Mouse (Mus musculus) naive thymus-derived CD4-positive, alpha-beta T cell, adult 2 months (primary cell): ENCODE results near the gene Spon1.

Experiments used
- DNase-seq: peaks from one replicate; pipeline ENCODE4 v3.0.0-alpha.2; 2011; ENCODE audit warnings: low read depth

Gene Spon1

DNA sequence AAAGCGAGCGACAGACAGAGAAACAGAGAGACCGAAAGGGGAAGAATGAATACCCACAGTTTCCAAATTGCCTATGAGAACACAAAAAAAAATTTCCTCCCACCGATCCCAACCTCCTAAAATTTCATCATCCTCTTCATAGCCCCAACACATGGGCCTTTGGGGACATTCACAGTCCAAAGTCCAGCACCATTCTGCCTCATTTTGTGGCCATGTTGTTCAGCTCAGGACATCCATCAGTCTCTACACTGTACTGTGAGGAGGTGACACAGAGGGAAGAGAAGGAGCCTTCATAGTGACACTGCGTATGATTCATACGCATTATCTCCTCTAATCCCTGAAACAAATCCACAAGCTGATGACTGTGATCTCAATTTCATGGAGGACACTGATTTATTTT is 12.7 kb downstream of the Spon1 start:
- no peak for DNase-seq

DNA sequence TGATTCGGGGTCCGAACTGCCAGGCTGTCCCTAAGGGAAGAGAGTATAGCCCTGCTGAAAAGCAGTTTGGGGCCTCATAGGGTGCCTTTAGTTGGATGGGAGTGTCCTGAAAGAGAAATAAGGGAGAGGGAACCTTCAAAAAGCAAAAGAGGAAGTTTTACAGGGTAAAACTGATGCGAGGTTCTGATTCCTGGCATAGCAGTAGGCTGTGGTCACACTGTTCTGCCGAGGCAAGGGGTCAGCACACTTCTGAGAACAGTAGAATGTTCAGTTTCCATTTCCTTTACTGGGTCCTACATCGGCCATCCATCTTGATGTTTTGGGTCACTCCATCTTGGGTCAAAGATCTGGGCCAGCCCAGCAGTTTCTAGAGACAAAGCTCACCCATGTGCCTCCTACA is 14.5 kb downstream of the Spon1 start:
- DNase-seq: no peak

DNA sequence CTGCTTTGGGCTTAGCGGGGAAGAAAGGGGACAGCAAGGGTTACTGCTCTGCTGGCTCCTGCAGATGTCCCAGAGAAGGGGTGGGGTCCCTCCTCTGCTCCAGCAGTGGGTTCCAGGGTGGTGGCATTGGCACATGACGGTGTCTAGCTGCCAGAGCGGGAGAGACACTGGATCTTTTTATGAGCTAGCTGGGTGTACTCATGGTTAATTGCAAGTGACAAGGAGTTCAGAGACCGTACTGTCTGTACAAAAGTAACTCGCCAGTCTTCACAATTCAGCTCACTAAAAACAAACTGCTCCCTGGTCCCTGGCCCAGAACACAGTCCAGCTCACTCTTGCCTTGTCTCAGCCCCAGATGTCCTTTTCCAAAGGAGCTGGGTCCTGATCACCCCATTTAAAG is 26.2 kb downstream of the Spon1 start:
- no peak for DNase-seq

DNA sequence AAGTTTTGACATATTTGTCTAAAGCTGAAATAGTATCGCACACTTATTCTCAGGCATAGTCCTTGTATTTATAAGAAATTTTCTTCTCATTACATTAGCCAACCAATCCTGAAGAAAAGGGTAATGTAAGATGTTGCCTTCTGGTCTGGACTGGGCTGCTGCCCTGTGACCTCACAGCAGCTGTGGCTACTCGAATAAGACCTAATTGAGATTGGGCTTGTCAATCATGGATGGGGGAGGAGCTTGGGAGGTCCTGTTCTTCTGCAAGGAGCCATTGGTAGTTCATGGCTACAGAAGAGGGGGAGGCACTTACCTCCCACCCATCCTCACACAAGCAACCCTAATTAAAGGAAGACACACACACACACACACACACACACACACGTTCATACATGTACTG is 27.1 kb downstream of the Spon1 start:
- no peak for DNase-seq

DNA sequence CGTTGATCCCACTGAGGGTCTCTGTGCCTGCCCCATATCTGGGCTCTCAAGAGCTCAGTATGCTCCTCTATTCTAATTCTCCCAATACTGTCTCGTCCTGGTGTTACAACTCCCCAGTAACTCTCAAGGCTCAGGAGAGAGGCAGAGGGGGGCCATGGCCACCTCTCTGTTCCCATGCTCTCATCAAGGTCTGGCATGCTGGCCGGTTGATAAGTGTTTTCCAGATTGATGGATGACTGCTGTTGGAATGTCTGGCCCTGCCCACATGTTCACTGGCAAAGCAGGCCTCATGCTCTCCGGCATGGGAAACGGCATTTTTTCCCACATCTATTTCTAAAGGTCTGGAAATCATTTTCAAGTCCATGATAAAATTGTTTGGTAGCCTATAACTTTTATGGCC is 29.4 kb downstream of the Spon1 start:
- no peak for DNase-seq

DNA sequence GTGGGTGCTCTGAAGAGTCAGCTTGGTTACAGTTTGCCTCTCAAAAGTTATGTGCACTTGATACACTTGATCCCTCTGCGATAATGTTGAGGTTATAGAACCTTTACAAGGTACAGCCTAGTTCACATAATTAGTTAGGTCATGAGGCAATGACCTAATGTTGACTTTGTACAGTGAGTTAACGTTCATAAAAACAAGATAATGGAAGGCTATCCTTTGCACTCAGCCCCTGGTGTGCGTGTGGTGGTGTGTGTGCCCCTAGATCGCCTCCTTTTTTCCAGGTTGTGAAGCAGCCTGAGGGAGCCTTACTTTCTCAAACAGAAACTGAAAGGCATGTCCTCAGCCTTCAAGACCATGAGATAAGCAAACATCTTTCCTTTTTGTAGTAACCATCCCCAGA is 31.3 kb downstream of the Spon1 start:
- DNase-seq: no peak

DNA sequence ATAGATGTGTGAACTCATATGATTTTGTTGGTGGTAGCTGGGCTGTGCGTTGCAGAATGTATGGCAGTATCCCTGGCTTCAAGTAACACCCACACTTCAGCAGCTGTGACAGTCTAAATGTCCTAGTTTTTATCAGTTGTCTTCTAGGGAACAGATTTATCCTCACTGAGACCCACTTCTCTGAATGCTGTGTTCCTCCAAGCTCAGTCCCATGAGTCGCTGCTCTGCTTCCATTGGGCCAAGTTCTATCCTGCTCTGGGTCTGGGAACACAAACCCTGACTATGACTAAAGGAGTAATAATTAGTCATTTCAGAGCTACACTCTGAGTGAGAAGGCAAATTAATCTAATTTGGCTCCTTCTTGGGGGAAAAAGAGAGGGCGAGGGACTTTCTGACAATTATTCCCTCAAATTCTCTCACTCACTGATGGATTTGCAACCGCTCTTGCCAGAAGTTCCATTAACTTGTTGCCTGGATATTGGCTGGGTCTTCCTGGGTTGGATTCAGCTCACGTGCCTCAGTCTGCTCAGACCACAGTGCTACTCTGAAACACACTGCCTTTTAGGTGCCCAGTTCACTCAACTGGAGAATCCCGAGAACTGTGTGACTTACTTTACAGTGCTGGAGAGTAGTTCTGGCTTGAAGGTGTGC is 32.9 kb downstream of the Spon1 start:
- no peak for DNase-seq

DNA sequence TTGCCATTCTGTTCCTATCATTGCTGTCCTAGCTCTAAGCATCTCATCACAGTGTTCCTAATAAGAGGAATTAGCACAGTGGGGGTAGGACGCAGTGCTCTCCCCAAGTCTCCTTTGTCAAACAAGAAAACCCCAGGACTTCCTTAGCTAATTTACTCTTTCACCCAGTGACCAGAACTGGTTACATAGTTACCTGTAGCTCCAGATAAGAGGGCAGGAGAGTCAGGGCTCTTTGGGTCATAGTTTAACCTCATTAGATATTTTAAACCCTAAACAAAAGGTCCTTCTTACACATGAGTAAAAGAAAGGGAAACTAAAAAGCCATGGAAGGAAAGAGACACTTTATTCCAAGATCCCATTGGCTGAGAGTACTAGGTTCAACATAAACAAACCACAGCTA is 44.0 kb downstream of the Spon1 start:
- no peak for DNase-seq

DNA sequence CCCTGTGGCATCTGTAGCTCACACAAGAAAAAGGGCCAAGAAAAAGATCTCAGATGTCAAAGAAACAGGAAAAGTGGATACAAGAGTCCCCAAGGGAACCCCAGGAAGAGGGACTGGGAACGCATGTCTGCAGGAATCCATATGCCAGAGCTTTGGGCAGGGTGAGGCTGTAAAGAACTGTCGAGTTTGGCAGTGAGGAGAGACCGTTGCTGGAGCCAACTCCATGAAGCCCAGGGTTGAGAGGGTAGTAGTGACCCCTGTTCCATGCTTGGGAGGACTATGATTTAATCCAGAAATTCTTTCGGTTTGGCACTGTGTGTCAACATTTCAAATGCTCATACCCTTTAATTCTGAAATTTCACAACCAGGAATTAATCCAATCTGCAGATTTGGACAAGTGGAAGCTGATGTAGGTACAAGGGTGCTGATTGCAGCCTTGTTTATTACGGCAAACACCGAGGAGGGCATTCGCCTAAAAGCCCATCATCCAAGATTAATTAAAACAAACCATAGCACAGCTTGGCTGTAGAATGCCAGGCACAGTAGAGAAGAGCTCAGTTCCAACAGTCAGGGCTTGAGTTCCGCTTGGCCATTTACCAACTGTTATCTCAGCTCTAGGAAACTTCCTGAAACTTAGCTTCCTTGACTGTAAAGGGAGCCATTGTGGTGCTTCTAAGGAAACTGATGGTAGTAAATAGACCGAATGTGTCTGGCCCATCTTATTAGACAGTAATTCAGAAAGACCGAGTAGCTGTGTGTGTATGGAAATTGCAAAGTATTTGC is 45.8 kb downstream of the Spon1 start:
- no peak for DNase-seq

DNA sequence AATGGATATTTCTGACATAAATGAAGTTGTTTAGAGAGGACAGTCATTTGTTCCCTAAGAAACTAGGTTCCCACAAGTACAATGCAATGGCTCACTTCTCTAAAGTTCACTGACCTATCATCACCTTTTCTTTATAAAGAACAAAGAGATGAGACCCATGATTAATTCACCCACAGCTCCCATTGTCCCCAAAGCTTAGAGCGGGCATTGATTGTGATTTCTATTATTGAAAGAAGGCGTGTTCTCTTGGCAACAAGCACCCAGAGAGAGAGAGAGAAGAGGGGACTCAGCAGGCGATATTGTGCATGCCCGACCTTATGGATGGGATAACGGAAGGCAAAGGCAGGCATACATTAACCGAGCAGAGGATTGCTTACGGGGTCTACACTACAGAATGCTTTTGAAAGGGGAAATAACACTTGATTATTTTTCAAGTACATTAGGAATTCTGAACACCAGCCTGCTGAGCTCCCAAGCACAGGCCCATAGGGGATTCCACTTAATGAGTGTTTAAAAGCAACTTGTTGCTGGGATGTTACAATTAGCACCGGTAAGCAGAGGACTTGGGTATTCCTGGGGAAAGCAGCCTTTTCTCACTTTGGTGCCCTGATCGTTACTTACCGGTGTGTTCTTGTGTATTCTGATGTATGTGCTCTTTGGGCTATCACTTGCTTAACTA is 48.4 kb downstream of the Spon1 start:
- no peak for DNase-seq

DNA sequence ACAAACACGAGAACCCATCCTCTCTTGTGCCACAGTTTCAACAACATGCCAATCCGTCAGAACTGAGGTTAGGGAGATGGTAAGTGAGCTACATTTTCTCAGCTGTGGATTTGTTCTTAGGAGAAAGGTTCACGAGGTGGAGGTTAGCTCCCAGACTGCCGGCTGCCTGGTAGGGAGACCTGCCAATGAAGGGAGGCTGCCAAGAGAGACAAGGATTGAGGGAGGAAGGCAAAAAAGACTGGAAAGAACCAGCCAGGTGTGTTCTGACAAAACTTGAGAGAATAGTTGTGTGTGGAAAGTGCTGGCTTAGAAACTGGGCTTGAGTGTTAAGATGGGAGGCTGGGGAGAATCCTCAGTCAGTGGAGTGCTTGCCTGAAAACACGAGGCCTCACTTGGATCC is 49.9 kb downstream of the Spon1 start:
- no peak for DNase-seq

DNA sequence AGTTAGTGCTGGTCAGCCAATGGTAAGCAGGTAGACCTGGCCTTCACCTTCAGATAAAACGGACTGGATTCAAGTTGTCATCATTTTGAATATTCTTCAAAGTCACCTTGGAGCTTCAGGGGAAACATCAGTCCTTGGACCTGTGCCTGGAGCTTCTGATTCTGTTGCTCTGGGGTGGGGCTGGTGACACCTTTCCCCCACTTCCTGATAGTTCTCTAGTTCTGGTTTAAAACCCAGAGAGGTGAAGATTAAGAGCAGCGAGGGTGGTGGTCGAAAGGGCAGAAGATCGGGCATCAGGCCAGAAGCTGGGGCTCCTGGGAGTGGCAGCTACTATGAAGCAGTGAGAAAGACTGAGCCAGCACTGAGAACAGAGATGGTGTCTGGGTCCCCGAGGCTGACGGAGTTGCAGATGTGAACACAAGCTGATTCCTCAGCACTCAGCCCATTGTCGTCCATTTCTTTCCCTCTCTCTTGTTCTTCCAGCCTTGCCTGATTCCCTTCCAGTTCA is 51.1 kb downstream of the Spon1 start:
- no peak for DNase-seq

DNA sequence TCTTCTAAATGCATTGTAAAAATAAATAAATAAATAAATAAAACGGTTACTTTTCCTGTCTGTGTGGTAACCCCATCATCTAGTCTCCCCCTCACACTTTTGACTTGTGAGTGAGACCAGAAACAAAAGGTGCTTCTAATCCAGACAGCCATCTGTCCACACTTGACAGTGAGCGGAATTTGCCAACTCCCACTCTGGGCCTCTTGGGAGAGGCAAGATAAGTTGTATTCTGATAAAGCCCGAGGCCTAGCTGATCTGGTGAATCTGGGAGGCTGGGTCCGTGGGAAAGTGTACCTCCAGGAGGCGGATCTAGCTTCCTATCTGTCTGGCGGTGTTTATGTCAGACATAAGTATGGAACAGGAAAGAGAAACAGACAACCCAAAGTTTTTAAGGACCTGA is 52.3 kb downstream of the Spon1 start:
- DNase-seq: no peak

DNA sequence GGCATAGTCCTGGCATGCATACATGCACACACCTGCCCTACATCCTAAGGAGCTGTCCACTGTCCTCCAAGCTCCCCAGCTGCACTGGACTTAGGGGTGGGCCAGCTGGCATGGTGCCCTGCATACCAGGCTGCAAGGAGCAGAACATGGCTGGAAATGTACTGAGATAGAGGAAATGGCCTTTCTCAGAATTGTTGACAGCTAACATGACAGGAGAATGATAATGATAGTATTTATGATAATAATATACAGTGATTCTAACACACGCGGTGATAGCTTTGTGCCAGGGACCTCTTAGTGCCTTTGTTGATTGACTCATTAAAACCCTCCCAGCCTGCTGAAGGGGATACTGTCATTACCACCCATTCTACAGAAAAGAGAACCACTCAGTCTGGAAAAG is 54.4 kb downstream of the Spon1 start:
- DNase-seq: no peak

DNA sequence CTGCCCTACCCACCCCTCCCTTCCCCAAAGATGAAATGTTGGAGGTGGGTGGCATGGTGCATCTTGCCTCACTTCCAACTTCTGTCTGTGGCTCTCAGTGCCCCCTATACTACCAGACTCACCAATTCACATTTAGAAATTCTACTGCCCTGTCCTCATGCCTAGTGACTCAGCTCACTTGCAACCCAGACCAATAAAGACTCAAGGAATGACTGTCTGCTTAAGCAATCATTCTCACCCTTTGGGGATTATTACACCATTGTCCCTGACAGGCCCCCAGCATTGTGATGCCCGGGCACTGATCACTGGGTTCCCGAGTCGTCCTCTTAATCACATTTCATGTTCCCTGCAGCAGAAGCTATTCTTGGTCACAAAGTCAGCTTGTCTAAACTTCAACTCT is 57.2 kb downstream of the Spon1 start:
- DNase-seq: no peak

DNA sequence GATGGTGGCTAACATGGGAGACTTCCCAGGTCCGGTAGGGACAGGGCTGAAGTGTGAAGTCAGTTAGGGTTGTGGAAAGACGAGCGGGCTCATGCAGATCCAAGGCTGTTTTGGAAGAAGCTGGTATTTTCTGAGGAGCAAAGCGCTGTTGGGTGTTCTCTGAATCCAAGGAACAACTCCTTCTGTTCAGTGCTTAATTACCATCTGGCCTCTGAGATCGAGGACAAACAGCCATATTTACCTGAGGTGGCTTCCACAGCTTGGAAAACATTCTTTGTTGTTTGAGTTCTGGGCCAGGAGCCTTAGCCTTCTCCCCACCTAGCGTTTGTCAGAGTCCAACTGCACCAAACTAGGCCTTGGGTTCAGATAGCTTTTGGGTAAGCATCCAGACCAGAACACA is 58.9 kb downstream of the Spon1 start:
- no peak for DNase-seq

DNA sequence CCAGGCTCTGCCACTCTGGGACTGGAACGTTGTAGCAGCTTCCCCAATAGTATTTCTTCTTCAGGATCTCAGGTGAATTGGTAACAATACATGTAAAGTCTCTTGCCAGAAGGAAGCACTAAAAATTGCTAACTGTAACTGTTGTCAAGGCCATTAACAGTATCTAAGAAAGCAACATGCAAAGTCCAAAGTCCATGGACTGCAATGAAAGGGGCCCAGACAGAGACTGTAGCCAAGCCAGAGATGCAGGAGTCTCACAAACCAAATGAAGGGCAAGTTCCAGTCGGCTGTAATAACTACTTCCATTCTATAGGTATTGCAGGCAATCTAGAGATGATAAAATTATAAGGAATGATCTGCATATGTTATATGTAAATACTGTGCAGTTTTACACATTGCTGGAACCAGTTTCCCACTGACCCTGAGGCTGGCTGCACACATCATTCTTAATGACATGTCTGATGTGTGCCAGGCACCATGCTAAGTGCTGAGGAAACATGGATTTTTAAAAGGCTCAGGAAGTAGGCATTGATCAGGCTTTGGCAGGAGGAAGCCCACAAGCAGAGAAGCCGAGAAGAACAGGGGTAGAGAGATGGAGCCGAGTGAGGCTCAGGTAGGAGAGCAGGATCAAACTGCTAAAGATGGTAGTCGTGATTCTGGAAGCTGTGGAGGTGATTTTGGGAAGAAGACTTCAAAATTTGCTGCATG is 59.9 kb downstream of the Spon1 start:
- DNase-seq: no peak

DNA sequence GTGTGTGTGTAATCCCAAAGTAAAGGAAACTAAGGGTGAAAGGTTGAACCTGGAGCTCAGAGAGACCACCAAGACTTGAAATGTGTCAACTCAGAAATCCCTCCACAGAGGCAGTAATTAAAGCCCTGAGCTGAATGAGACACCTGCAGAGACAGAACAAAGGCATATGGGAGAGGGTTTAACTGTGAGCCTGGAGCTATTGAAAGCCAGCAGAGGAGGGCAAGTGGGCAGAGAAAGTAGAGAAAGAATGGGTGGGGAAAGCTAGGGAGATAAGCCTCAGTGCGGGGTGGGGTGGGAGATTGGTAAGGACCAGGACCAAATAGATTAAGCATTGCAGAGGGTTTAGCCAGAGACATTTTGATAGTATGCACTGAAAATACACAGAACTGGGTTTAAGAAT is 60.7 kb downstream of the Spon1 start:
- no peak for DNase-seq

DNA sequence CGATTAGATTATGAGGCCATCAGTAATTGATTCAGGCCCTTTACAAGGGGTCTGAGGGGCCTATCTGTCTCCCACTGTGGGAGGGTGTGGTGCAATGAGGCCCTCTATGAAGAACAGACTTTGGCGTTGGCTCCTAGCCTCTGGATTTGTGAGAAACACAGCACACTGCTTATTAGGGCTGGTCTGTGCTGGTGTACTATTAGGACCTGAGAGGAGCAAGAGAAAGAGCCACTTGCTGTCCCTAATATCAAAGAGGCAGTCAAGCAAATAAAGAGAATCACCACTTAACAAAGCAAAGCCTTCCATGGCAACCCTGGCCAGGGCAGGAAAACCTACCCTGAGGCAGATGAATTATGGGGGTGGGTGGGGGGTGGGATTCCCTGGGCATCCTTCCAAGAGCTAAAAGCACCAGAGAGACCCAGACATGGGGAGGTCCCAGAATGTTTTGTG is 62.3 kb downstream of the Spon1 start:
- no peak for DNase-seq

DNA sequence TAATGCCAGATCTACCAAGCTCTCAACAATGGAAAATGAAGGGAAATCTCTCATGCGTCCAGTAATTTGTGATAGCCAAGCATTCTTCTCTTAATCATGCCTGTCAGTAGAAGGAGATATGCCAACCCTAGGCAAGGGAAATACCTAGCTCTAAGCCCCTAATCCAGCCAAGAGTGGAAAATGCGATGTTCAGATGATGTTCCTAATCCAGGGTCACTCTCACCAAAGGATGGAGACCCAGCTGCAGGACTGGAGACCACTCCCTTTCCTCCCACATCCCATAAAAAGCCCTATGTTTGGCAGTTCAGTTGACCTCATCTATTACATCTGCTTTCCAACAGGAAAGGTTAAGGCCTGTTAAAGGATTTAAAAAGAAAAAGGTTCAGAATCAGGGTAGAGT is 62.8 kb downstream of the Spon1 start:
- no peak for DNase-seq

DNA sequence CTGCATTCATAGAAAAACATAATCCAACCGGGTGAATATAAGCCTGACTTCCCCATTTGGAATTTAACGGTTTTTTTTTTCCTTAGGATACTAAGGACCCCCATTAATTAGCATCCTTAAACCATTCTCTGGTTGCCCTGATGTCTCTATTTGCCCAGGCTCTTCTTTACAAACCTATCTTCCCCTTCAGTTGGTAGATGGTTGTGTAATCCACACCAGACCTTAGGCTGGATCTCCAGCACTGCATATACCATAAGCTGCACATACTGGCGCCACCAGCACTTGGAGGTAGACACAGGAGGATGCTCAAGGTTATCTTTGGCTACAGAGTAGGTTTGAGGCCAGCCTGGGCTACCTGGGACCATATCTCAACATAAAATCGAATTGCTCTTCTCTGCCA is 71.4 kb downstream of the Spon1 start:
- no peak for DNase-seq

DNA sequence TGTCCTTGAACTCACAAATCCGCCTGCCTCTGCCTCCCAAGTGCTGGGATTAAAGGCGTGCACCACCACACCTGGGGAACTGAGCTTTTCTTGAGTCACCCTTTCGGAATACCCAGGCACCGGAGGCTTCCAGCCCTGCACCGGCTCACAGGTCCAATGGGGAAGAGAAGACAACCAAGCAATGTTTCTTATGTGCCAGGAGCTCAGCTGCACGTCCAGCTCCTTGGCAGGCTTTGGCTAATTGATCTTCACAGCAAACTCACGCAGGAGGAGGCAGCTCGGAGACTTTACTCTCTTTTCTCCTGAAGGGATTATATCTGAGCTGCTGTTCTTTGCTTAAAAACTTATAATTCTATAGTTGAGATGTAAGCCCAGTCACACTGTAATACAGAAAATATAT is 73.6 kb downstream of the Spon1 start:
- DNase-seq: no peak

DNA sequence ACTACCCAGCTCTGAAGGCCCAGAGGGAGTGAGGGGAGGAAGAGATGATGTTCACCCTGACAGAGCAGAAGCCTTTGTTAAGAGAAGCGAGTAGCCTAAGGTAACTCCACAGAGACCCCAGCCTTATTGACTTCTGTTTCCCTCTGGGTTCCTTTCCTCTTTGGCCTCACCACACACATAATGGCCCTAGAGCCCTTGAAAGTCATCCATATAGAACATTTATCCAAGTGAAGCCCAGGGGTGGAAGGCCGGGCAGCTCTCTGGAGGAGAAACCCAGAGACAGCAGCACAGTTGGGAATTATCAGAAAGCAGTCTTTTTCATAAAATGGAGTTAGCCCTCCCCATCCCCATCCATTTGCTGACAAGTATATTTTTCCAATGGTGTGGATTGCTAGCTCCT is 75.7 kb downstream of the Spon1 start:
- no peak for DNase-seq
